Mouse (Mus musculus): ENCODE measurements around the gene Spryd3.
"Not testable (repeated sequence)": the region's sequence is repeated elsewhere in the genome, so short reads cannot be mapped to it uniquely, and the experiment has no call there.

Gene Spryd3

DNA sequence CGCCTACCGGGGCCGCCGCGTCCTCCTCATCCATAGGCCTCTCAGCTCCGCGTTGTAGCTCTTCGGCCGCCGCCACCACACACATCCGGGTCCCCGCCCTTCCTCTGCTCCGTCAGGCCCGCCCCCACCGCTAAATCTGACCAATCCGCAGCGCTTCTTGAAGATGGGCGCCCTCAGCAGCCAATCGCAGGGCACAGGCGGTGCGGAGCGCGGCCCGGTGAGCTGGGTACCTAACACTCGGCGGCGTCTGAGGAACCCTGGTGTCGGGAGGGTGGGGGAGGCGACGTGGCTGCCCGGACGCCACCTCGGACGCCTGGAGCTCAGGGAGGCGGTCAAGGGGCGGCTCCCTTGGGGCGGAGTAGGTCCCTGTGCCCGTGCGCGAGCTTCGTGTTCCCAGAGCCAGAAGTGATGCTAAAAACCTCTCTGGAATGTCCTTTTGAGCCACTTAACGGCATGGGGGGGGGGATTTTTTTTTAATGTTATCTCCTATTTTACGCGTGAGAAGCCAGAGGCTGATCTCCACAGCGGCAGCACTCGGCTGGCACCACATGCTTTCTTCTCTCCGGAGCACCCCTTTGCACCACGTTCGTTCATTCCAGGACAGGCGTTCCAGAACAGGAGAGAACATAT, at the start of gene Spryd3:
Gene Spryd3 (minus strand): TSS at position 106 of the 630 bp plus-strand sequence.
- DNase-seq, result peak; percentile 96 to 98

- peak; percentile 77 to 91 for DNase-seq
These were observed 47.0 kb upstream of the Spryd3 start for GRCm38 (mm10) chr15:102183076-102183475.

DNA sequence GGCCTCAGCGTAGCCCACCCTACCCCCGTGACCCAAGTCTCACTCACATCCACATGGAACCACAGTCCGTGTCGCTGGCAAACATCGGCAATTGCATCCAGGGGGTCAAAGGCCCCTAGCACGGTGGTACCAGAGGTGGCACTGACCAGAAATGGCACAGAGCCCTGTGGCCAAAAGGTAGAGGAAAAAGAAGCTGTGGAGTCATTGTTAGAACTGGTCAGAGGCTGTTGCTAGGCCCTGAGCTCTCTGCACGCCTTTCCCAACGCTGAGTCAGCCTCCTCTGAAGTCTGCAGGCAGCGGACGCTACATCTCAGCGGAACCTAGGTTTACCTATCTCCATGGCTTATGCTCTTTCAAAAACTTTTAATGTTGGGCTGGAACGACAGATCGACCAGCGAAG, 43.9 kb upstream of the Spryd3 start:
- peak in 1 of 2 experiments; percentile 69 for DNase-seq

DNA sequence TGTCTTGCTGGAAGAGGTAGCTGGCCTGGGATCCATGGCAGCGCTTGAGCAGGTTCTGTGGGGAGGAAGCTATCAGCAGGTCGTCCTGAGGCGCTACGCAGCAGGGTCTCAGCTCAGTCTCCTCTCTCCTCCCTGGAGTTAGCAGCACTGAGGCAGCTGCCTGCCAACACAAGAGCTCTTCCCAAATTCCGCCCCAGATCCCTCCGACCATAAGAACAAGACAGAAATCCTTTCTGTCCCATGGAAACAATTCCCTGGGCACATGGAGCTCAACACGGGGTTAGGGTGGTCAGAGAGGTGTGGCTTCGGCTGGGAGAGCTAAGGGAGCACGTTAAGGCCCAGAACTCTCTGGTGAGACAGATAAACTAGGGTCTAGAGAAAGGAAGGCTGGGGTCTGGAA, 43.1 kb upstream of the Spryd3 start:
- no peak for DNase-seq

DNA sequence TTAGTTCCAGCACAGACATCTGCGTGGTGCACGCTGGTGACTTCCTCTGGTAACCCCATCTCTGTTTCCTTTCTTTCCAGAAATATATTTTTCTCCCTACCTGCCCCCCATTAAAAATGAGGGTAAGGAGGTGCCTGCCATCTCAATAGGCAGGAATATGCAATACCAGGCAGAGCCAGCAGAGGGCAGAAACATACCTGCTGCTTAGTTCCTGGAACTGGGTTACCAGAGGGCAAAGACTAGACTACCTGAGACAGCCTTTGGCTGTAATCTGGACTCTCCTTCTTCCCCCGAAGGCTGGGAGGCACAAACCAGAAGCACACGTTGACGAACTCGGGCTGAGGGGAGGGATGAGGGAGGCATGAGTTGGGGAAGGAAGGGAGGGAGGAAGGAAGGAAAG, 42.2 kb upstream of the Spryd3 start:
- peak; percentile 86 to 94 for DNase-seq

DNA sequence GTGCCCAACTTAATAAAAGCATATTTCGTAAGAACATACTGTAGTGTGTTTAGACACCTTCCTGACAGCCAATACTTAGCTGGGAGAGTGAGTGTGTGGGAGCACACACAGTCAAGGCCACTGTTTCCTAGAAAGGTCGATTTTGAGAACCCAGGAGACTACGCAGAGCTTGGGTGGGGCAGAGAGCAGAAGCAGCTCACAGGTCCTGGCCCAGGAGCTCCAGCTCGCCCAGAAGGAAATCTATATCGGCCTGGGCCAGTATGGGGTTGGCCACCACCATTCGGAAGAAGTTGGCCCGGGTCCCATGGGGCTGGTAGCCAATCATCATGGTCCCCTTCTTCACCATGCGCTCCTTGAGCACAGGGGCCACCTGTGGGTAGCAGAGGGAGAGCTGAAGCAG, 41.4 kb upstream of the Spryd3 start:
- DNase-seq, result no peak

- DNase-seq, result peak in 1 of 2 experiments; percentile 67
These were observed 40.7 kb upstream of the Spryd3 start for GRCm38 (mm10) chr15:102176571-102177316.

DNA sequence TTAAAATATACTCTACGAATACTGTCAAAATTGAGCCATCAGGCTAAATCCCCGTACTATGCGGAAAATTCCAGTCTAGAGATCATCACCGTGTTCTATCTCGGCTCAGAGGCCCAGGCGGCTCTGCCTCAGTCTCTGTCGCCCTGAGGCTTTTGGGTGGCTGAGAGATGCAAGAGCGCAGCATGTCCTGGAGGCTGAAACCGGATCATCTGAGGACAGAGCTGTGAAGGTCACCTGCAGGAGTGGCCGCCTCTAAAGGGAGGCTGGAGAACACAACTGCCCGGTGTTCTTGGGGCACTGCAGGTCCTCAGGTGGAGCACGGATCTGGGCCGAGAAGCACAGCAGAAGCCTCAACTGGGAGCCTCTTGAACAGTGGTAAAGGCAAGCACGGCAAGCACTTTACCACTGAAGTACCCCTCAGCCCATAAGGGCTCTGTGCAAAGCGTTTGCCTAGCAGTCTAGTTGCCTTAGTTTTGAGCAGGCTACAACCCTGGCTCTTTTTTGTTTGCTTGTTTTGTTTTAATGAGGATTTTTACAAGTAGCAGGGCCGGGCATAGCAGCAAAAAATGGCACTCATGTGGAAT, 39.8 kb upstream of the Spryd3 start:
- DNase-seq, result no peak

DNA sequence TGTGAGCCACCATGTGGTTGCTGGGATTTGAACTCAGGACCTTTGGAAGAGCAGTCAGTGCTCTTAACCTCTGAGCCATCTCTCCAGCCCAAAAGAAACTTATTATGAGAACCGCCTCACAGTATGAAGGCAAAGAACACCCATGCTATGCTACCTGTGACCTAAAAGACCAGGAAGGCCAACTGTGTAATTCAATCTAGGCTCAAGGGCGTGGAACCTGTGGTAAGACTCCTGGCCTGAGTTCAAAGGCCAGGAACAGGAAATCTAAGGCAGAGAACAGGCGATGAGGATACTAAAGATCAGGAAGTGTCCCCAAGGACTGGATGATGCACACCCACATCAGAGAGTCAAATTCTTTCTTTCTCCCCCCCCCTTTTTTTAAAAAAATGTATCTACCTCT, 37.5 kb upstream of the Spryd3 start:
- DNase-seq, result no peak

DNA sequence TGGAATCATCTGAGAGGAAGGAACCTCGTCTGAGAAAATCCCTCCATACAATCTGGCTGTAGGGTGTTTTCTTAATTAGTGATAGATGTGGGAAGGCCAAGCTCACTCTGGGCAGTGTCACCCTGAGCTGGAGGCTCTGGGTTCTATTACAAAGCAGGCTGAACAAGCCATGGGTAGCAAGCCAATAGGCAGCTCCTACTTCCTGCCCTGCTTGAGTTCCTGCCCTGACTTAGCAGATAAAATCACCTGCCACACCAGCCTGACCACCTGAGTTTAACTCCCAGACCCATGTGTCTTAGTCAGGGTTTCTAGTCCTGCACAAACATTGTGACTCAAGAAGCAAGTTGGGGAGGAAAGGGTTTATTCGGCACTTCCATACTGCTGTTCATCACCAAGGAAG, 33.0 kb upstream of the Spryd3 start:
- DNase-seq, result peak in 1 of 2 experiments; percentile 41

- peak in 1 of 2 experiments; percentile 41 for DNase-seq
These were observed 31.6 kb upstream of the Spryd3 start for GRCm38 (mm10) chr15:102167620-102168021.

- DNase-seq, result peak in 1 of 2 experiments; percentile 16
These were observed 29.6 kb upstream of the Spryd3 start for GRCm38 (mm10) chr15:102165468-102166100.

GRCm38 (mm10) chr15:102163900-102164693, 28.1 kb upstream of the Spryd3 start:
- no peak for DNase-seq

GRCm38 (mm10) chr15:102160415-102161060, 24.5 kb upstream of the Spryd3 start:
- DNase-seq, result peak in 1 of 2 experiments; percentile 36

GRCm38 (mm10) chr15:102156836-102157235, 20.8 kb upstream of the Spryd3 start:
- DNase-seq, result peak in 1 of 2 experiments; percentile 47

- DNase-seq, result not testable (repeated sequence)
These were observed 19.0 kb upstream of the Spryd3 start for GRCm38 (mm10) chr15:102155006-102155405.

- peak in 1 of 2 experiments; percentile 39 for DNase-seq
These were observed 16.6 kb upstream of the Spryd3 start for GRCm38 (mm10) chr15:102152646-102153045.

- DNase-seq, result peak; percentile 55 to 71
These were observed 14.5 kb upstream of the Spryd3 start, which contains the start of gene Soat2 for GRCm38 (mm10) chr15:102150301-102151135. Gene Soat2 (plus strand): TSS chr15:102150526.

DNA sequence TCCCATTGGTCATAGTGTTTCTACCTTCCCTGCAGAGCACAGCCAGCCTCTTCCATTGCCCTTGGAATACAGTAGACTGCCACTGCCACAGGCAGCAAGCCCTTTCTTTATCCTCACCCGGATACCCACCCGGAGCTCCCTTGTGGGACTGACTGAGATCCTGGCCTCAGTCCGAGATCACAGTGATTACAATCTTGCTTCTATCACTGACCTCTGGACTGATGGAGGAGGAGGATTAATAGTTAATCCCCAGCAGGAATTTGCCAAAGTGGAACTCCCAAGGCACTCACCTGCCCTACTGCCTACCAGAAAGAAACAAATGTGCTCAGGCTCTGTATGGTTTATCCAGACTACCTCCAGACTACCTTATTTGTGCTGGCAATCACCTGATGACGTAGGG, 13.5 kb upstream of the Spryd3 start:
- peak; percentile 41 to 43 for DNase-seq

- peak in 1 of 2 experiments; percentile 43 for DNase-seq
These were observed 11.8 kb upstream of the Spryd3 start for GRCm38 (mm10) chr15:102147674-102148402.

Measured in kidney, postnatal 25 days (tissue).